Mouse (Mus musculus) testis, adult 2 months (tissue): ENCODE measurements around the gene Lrig3. TPM values are rescaled to one million over a fixed set of nuclear protein-coding genes. Genes with fewer than 3 reads are reported as not detected.
A peak's percentile ranks its signal among the peaks of the same experiment; 100 is the strongest.

Experiments used
- H3K27ac ChIP-seq: fragments of 200-500 bp; 2 replicates; pipeline ENCODE4 v1.5.1; 2012; ENCODE audit warnings: low read depth, low read length; ENCODE audit not compliant: control insufficient read depth, insufficient read depth
- H3K27me3 ChIP-seq: fragments of 200-500 bp; 2 replicates; pipeline ENCODE4 v1.6.1; 2012; ENCODE audit warnings: mild to moderate bottlenecking, low read length, moderate library complexity; ENCODE audit not compliant: control insufficient read depth, insufficient read depth
- H3K36me3 ChIP-seq: fragments of 200-500 bp; 2 replicates; pipeline ENCODE4 v1.6.1; 2012; ENCODE audit warnings: mild to moderate bottlenecking, low read length; ENCODE audit not compliant: control insufficient read depth, insufficient read depth
- H3K4me1 ChIP-seq: fragments of 200-500 bp; 2 replicates; pipeline ENCODE4 v1.6.1; 2012; ENCODE audit warnings: low read length; ENCODE audit not compliant: control insufficient read depth, insufficient read depth
- H3K4me3 ChIP-seq: fragments of 200-500 bp; 2 replicates; pipeline ENCODE4 v1.5.1; 2012; ENCODE audit warnings: low read depth, mild to moderate bottlenecking, low read length, moderate library complexity, mixed read lengths; ENCODE audit not compliant: control insufficient read depth
- CTCF ChIP-seq: fragments of 200-500 bp; IDR thresholded peaks from 2 replicates; pipeline ENCODE4 v1.5.1; 2012; ENCODE audit warnings: low read depth, mild to moderate bottlenecking, inconsistent platforms, low read length, moderate library complexity; ENCODE audit not compliant: control insufficient read depth, insufficient read depth, insufficient replicate concordance
- POLR2A ChIP-seq: fragments of 200-500 bp; IDR thresholded peaks from 2 replicates; pipeline ENCODE4 v1.6.1; 2012; ENCODE audit warnings: low read depth, mild to moderate bottlenecking, inconsistent platforms, low read length, moderate library complexity; ENCODE audit not compliant: control insufficient read depth
- polyA plus RNA-seq: library from polyadenylated mRNA; depleted of rRNA; stranded (reverse); fragments of >200 nt; gene quantifications from 2 replicates; pipeline ENCODE4 v1.2.3, GENCODE M21; 2012; rRNA removed

The Lrig3 gene
- 2.2 TPM in 2 replicates for polyA plus RNA-seq

- H3K4me3 ChIP-seq: peak within 1 kb of the TSS; percentile 89
- peak within 1 kb of the TSS; percentile 75 for H3K27ac ChIP-seq
- no peaks in the 10 kb centered on the region for H3K36me3 ChIP-seq
- H3K27me3 ChIP-seq: no peaks in the 10 kb centered on the region
- TF ChIP-seq CTCF (no peak), POLR2A (peak; percentile 26; the same call in 1 of the 2 replicates)
- H3K4me1 ChIP-seq: peaks cover 7% of the 10 kb centered on the region
Observed at GRCm38 (mm10) chr10:125965968-125966480, at the start of gene Lrig3. Lrig3 (plus strand) TSS chr10:125966168.

- H3K27ac ChIP-seq: no peak overlapping the region
- H3K4me3 ChIP-seq: no peak overlapping the region
- no peaks in the 10 kb centered on the region for H3K27me3 ChIP-seq
- H3K36me3 ChIP-seq: no peaks in the 10 kb centered on the region
- no peaks in the 10 kb centered on the region for H3K4me1 ChIP-seq
- TF ChIP-seq CTCF (no peak), POLR2A (no peak)
Observed at GRCm38 (mm10) chr10:125916781-125917180, 49.2 kb upstream of the Lrig3 start.

- Histone ChIP-seq H3K4me1 (no peaks in the 10 kb centered on the region), H3K27ac (no peak overlapping the region), H3K4me3 (no peak overlapping the region), H3K27me3 (no peaks in the 10 kb centered on the region), H3K36me3 (no peaks in the 10 kb centered on the region)
- TF ChIP-seq CTCF (no peak), POLR2A (no peak)
Observed at GRCm38 (mm10) chr10:125917436-125917871, 48.5 kb upstream of the Lrig3 start.

- TF ChIP-seq CTCF (no peak), POLR2A (no peak)
- Histone ChIP-seq H3K36me3 (no peaks in the 10 kb centered on the region), H3K27me3 (no peaks in the 10 kb centered on the region), H3K4me1 (no peaks in the 10 kb centered on the region), H3K4me3 (no peak overlapping the region), H3K27ac (no peak overlapping the region)
Observed at GRCm38 (mm10) chr10:125918994-125919393, 47.0 kb upstream of the Lrig3 start.

GRCm38 (mm10) chr10:125921654-125922446 is 44.1 kb upstream of the Lrig3 start:
- no peaks in the 10 kb centered on the region for H3K27me3 ChIP-seq
- H3K27ac ChIP-seq: no peak overlapping the region
- no peak overlapping the region for H3K4me3 ChIP-seq
- H3K36me3 ChIP-seq: no peaks in the 10 kb centered on the region
- no peaks in the 10 kb centered on the region for H3K4me1 ChIP-seq
- TF ChIP-seq CTCF: no peak
- no peak for TF ChIP-seq POLR2A

GRCm38 (mm10) chr10:125929961-125930360 is 36.0 kb upstream of the Lrig3 start:
- H3K4me3 ChIP-seq: no peak overlapping the region
- no peak for TF ChIP-seq CTCF
- TF ChIP-seq POLR2A: no peak
- H3K27me3 ChIP-seq: no peaks in the 10 kb centered on the region
- no peak overlapping the region for H3K27ac ChIP-seq
- H3K36me3 ChIP-seq: no peaks in the 10 kb centered on the region
- H3K4me1 ChIP-seq: no peaks in the 10 kb centered on the region

- TF ChIP-seq POLR2A: no peak
- TF ChIP-seq CTCF: no peak
- H3K27me3 ChIP-seq: no peaks in the 10 kb centered on the region
Observed at GRCm38 (mm10) chr10:125933388-125933787, 32.6 kb upstream of the Lrig3 start.

More at GRCm38 (mm10) chr10:125933388-125933787, 32.6 kb upstream of the Lrig3 start:
- Histone ChIP-seq H3K4me1 (no peaks in the 10 kb centered on the region), H3K4me3 (no peak overlapping the region), H3K36me3 (no peaks in the 10 kb centered on the region), H3K27ac (no peak overlapping the region)
